Mouse (Mus musculus) bone marrow, adult 2 months (tissue): ENCODE data around the gene Adcy4.

Experiments used
- CTCF ChIP-seq: fragments of 200-500 bp; IDR thresholded peaks from 2 replicates; pipeline ENCODE4 v1.5.1; 2011; ENCODE audit warnings: low read length, control low read depth; ENCODE audit not compliant: control insufficient read depth, insufficient read depth
- POLR2A ChIP-seq: fragments of 200-500 bp; IDR thresholded peaks from 2 replicates; pipeline ENCODE4 v1.6.1; 2011; ENCODE audit warnings: low read depth, mild to moderate bottlenecking, control low read depth, low read length, borderline replicate concordance; ENCODE audit not compliant: control insufficient read depth

- TF ChIP-seq CTCF (no peak), POLR2A (no peak)
These were observed 42.9 kb upstream of the Adcy4 start for GRCm38 (mm10) chr14:55826551-55827340.
